Mouse (Mus musculus) central nervous system, embryonic 11.5 days (tissue): ENCODE results near the gene Gm5726. TPM values are rescaled to one million over a fixed set of nuclear protein-coding genes. Genes with fewer than 3 reads are reported as not detected.

ENCODE experiments used
- polyA plus RNA-seq: library from polyadenylated mRNA; depleted of rRNA; stranded (reverse); fragments of >200 nt; gene quantifications from 2 replicates; pipeline ENCODE4 v1.2.3, GENCODE M21; 2012; rRNA removed

Gm5726 gene
- polyA plus RNA-seq = not detected in 2 replicates

DNA sequence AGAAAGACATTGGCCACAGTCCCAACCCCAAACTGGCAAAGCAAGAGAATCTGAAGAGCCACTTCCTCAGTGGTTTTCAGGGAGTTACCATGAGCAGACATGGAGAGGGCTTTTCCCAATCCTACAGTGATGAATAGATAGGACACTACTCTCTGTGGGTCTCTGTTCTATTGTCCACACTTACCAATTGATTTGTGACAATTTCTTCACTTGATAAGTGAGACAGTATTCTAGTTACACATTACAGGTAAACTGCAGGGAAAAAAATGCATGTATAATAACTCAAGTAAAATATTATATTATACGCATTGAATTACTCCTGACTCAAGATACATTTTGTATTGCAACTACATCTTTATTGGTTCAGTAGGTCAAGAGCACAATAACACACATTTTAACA is at the start of gene Gm5726:
Gene Gm5726 (minus strand): TSS at position 101 of the 400 bp plus-strand sequence.

DNA sequence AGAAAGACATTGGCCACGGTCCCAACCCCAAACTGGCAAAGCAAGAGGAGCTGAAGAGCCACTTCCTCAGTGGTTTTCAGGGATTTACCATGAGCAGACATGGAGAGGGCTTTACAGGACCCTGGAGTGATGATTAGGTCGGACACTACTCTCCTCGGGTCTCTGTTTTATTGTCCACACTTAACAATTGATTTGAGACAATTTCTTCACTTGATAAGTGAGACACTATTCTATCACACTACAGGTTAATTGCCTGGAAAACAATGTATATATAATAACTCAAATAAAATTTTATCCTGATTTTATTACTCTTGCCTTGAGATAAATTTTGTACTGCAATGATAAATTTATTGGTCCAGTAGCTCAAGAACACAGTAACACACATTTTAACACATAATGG is 30.6 kb upstream of the Gm5726 start, which contains the start of gene Gm4141:
Gene Gm4141 (minus strand): TSS at position 101 of the 400 bp plus-strand sequence.

GRCm38 (mm10) chr7:20533537-20533936 is 12.0 kb downstream of the Gm5726 start, which contains the start of gene Vmn1r104:
Gene Vmn1r104 (plus strand): TSS chr7:20533837.

GRCm38 (mm10) chr7:20510434-20510833 is 35.1 kb downstream of the Gm5726 start, which contains the start of gene Vmn1r103:
Gene Vmn1r103 (minus strand): TSS chr7:20510534.

Other genes with a start within 250 kb of the Gm5726 start
- gene Gm4133, start 211.7 kb downstream of the Gm5726 start, polyA plus RNA-seq = not detected in 2 replicates
- gene Gm5728, start 170.3 kb downstream of the Gm5726 start, polyA plus RNA-seq = not detected in 2 replicates
- gene Vmn1r100, start 127.8 kb downstream of the Gm5726 start, polyA plus RNA-seq = not detected in 2 replicates
- gene Vmn1r101, start 103.2 kb downstream of the Gm5726 start, polyA plus RNA-seq = not detected in 2 replicates
- not detected in 2 replicates for gene Gm10670, start 70.8 kb downstream of the Gm5726 start, polyA plus RNA-seq
- not detected in 2 replicates for gene Vmn1r103, start 35.2 kb downstream of the Gm5726 start, polyA plus RNA-seq
- not detected in 2 replicates for gene Vmn1r104, start 11.9 kb downstream of the Gm5726 start, polyA plus RNA-seq
- not detected in 2 replicates for gene Gm4141, start 30.5 kb upstream of the Gm5726 start, polyA plus RNA-seq
- gene Gm4513, start 53.3 kb upstream of the Gm5726 start, polyA plus RNA-seq = not detected in 2 replicates
- gene Vmn1r107, start 123.2 kb upstream of the Gm5726 start, polyA plus RNA-seq = not detected in 2 replicates
- not detected in 2 replicates for gene Vmn1r111, start 157.5 kb upstream of the Gm5726 start, polyA plus RNA-seq
- not detected in 2 replicates for gene Gm10668, start 184.9 kb upstream of the Gm5726 start, polyA plus RNA-seq
- gene Vmn1r112, start 225.4 kb upstream of the Gm5726 start, polyA plus RNA-seq = not detected in 2 replicates
- gene Vmn1r113, start 241.5 kb upstream of the Gm5726 start, polyA plus RNA-seq = not detected in 2 replicates